Mouse (Mus musculus) telencephalon, adult 2 months (tissue): ENCODE measurements at regions not wholly inside any gene's neighbourhood (a gene's known extent, or its start where the extent isn't known, plus 50 kb on each side); places are given as distances from the start of the nearest gene placed in this dataset.

Experiments
- DNase-seq: peaks from one replicate; pipeline ENCODE4 v3.0.0-alpha.2; 2011; ENCODE audit warnings: low read depth, low spot score

- DNase-seq: peak; percentile 72
Measured at GRCm38 (mm10) chr8:12073311-12073999, 205.2 kb upstream of the A230072I06Rik start.

GRCm38 (mm10) chr8:12075943-12076342, 202.7 kb upstream of the A230072I06Rik start:
- no peak for DNase-seq

GRCm38 (mm10) chr8:12076811-12077375, 201.7 kb upstream of the A230072I06Rik start:
- no peak for DNase-seq

GRCm38 (mm10) chr8:12077896-12078295, 200.7 kb upstream of the A230072I06Rik start:
- no peak for DNase-seq

GRCm38 (mm10) chr8:12078679-12079566, 199.7 kb upstream of the A230072I06Rik start:
- DNase-seq: no peak

- DNase-seq: no peak
Measured at GRCm38 (mm10) chr8:12081536-12081935, 197.1 kb upstream of the A230072I06Rik start.

- DNase-seq: no peak
Measured at GRCm38 (mm10) chr8:12087192-12087800, 191.3 kb upstream of the A230072I06Rik start.

- no peak for DNase-seq
Measured at GRCm38 (mm10) chr8:12100145-12100544, 178.5 kb upstream of the A230072I06Rik start.

GRCm38 (mm10) chr8:12103296-12103695, 175.3 kb upstream of the A230072I06Rik start:
- no peak for DNase-seq

- DNase-seq: no peak
Measured at GRCm38 (mm10) chr8:12105106-12105901, 173.3 kb upstream of the A230072I06Rik start.

- no peak for DNase-seq
Measured at GRCm38 (mm10) chr8:12108578-12108977, 170.0 kb upstream of the A230072I06Rik start.

- DNase-seq: no peak
Measured at GRCm38 (mm10) chr8:12111626-12112025, 167.0 kb upstream of the A230072I06Rik start.

- DNase-seq: no peak
Measured at GRCm38 (mm10) chr8:12113023-12113422, 165.6 kb upstream of the A230072I06Rik start.

- DNase-seq: peak; percentile 36
Measured at GRCm38 (mm10) chr8:12126374-12127001, 152.1 kb upstream of the A230072I06Rik start.

- DNase-seq: no peak
Measured at GRCm38 (mm10) chr8:12127106-12127800, 151.4 kb upstream of the A230072I06Rik start.

- no peak for DNase-seq
Measured at GRCm38 (mm10) chr8:12127801-12128490, 150.7 kb upstream of the A230072I06Rik start.

GRCm38 (mm10) chr8:12130591-12130990, 148.0 kb upstream of the A230072I06Rik start:
- DNase-seq: no peak

- DNase-seq: no peak
Measured at GRCm38 (mm10) chr8:12134200-12134599, 144.4 kb upstream of the A230072I06Rik start.

- DNase-seq: no peak
Measured at GRCm38 (mm10) chr8:12135392-12136177, 143.0 kb upstream of the A230072I06Rik start.
